Mouse (Mus musculus): Measurements from ENCODE around the gene 4930558K02Rik. TPM values are rescaled to one million over a fixed set of nuclear protein-coding genes. Genes with fewer than 3 reads are reported as not detected.

4930558K02Rik gene
- total and polyA plus RNA-seq, 2 experiments from 2014 or later = 0.19 TPM; not detected in 1

- Histone ChIP-seq H3K4me1 (ENCODE audit: insufficient read depth, low read length) (0 out of 2 replicates have a peak, but pooled peaks cover 2% of the 10 kb centered on the region), H3K4me2 (ENCODE audit: low read depth, low read length) (no peak overlapping the region), H3K9ac (replicated peaks; ENCODE audit: low read length) (no peak overlapping the region), H3K9me3 (ENCODE audit: low read length) (no peaks in the 10 kb centered on the region), H3K27me3 (ENCODE audit: insufficient read depth, low read length) (no peaks in the 10 kb centered on the region), H3K36me3 (ENCODE audit: insufficient read depth, low read length) (no peaks in the 10 kb centered on the region), H3K27ac (no peak overlapping the region), H3K4me3 (ENCODE audit: low read length) (no peak overlapping the region)
- WGBS = 98% methylated on average over 9 of the region's 9 CpGs
- TF ChIP-seq CTCF (IDR thresholded peaks at IDR 0.05; ENCODE audit: low read depth) = no peak
- ATAC-seq (no peak), DNase-seq (ENCODE audit: low spot score) (no peak)
Observed at GRCm38 (mm10) chr1:161970874-161971273, 8.6 kb downstream of the 4930558K02Rik start.

GRCm38 (mm10) chr1:161968589-161969407 lies 10.6 kb downstream of the 4930558K02Rik start, which contains the start of gene Pigc:
Gene Pigc, plus strand, starts transcription at chr1:161969186.
- 3% methylated on average over 38 of the region's 38 CpGs for WGBS
- Histone ChIP-seq H3K9ac (replicated peaks; ENCODE audit: low read length) (peak within 1 kb of the TSS; percentile 61), H3K27me3 (ENCODE audit: insufficient read depth, low read length) (no peaks in the 10 kb centered on the region), H3K4me3 (ENCODE audit: low read length) (peak within 1 kb of the TSS; percentile 56), H3K4me2 (ENCODE audit: low read depth, low read length) (peak within 1 kb of the TSS; percentile 83), H3K36me3 (ENCODE audit: insufficient read depth, low read length) (no peaks in the 10 kb centered on the region), H3K27ac (peak within 1 kb of the TSS; percentile 67), H3K4me1 (ENCODE audit: insufficient read depth, low read length) (0 out of 2 replicates have a peak, but pooled peaks cover 2% of the 10 kb centered on the region), H3K9me3 (ENCODE audit: low read length) (no peaks in the 10 kb centered on the region)
- DNase-seq (ENCODE audit: low spot score) (peak; percentile 98), ATAC-seq (peak; percentile 100)
- peak; percentile 88 for TF ChIP-seq CTCF (IDR thresholded peaks at IDR 0.05; ENCODE audit: low read depth)

GRCm38 (mm10) chr1:161967936-161968335 lies 11.5 kb downstream of the 4930558K02Rik start:
- Histone ChIP-seq H3K4me1 (ENCODE audit: insufficient read depth, low read length) (0 out of 2 replicates have a peak, but pooled peaks cover 2% of the 10 kb centered on the region), H3K36me3 (ENCODE audit: insufficient read depth, low read length) (no peaks in the 10 kb centered on the region), H3K4me2 (ENCODE audit: low read depth, low read length) (no peak overlapping the region), H3K27ac (no peak overlapping the region), H3K9me3 (ENCODE audit: low read length) (no peaks in the 10 kb centered on the region), H3K9ac (replicated peaks; ENCODE audit: low read length) (no peak overlapping the region), H3K4me3 (ENCODE audit: low read length) (no peak overlapping the region), H3K27me3 (ENCODE audit: insufficient read depth, low read length) (no peaks in the 10 kb centered on the region)
- 93% methylated on average over 2 of the region's 2 CpGs for WGBS
- no peak for ATAC-seq
- DNase-seq (ENCODE audit: low spot score) = no peak
- TF ChIP-seq CTCF (IDR thresholded peaks at IDR 0.05; ENCODE audit: low read depth) = no peak

DNA sequence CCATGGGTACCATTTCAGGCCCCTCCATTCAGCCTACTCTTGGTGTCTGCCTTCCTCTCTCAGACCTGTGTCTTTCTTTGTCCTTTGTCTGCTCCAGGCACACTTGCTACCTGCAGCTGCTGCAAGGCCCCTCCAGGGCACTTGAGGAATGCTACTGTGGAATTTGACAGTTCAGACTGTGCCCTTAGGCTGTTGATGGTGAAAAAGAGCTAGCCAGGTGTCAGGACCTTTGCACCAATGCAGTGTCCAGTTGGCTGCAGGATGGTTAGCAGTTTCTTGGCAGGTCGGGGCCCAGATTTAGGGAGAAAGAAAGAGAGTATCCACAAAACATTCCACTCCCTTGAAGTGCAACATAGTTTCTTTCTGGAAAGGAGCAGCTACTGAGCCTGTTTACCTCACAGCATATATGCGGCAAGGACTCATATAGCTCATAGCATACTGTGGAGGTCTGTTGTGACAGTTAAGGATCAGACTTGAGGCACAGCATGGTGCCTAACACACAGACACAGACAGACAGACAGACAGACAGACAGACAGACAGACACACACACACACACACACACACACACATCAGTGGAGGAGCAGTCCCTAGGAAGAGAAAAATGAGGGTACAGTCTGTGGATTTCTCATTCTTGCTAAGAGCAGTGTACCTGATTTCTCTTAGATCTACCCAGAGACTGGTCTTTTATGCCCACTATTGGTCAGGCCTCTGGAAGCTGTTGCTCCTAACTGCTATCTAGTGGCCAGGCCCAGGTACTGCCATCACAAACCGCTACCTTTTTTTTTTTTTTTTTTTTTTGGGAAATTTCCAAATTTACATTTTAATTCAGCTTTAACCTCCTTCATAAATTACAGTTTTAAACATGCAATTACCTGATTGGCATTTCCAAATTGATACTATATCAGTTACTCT lies 16.7 kb downstream of the 4930558K02Rik start:
- no peak overlapping the region for H3K27ac ChIP-seq
- TF ChIP-seq CTCF (IDR thresholded peaks at IDR 0.05; ENCODE audit: low read depth) = peak; percentile 79
- no peaks in the 10 kb centered on the region for H3K36me3 ChIP-seq (ENCODE audit: insufficient read depth, low read length)
- DNase-seq (ENCODE audit: low spot score) (peak; percentile 71), ATAC-seq (peak; percentile 71; the same call in 1 of the 2 replicates)
- no peaks in the 10 kb centered on the region for H3K27me3 ChIP-seq (ENCODE audit: insufficient read depth, low read length)
- 53% methylated on average over 3 of the region's 3 CpGs for WGBS
- no peak overlapping the region for H3K4me2 ChIP-seq (ENCODE audit: low read depth, low read length)
- H3K9me3 ChIP-seq (ENCODE audit: low read length) = no peaks in the 10 kb centered on the region
- H3K9ac ChIP-seq (replicated peaks; ENCODE audit: low read length) = no peak overlapping the region
- H3K4me3 ChIP-seq (ENCODE audit: low read length) = no peak overlapping the region
- no peaks in the 10 kb centered on the region for H3K4me1 ChIP-seq (ENCODE audit: insufficient read depth, low read length)

DNA sequence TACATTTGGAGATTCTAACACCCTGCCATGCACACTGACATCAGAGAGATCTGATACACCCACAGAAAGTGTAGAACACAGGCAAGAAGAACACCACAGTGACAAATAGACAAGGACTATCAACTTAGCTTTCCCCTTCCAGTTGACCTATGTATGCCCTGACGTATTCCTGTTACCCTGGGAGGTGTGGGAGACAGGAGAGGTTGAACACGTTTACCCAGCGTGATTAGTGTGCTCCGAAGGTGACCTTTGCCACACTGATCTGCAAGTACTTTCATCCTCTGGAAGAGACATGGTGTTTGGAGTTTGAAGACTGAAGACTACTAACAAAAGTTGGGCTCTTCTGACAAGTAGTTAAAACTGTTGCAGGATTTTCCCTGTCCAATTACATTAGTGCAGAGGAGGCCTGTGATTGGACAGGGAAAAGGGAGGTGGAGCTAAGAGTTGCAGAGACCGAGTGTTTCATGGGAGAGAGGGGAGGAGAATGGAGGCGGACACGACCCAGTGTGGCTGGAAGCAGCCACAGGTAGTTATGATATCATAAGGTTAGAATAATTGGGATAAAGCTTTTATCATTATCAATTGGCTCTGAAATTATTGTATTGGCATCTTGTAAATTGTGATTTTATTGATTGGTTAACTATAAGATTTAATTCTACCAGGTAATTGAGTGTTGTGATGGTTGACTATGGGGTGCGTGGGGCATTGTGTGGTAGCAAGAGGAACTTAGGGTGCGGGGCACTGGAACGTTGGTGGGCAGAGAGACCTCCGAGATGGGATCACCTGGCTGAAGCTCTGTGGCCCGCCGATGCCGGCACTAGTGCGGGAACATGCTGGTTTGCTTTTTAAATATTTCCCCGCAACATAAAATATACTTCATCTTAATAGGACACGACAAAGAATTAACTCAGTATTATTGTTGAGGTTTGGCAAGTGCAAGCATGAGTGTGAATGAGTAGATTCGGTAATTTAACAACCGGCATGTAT lies 21.2 kb downstream of the 4930558K02Rik start:
- DNase-seq (ENCODE audit: low spot score) = no peak
- no peak for TF ChIP-seq CTCF (IDR thresholded peaks at IDR 0.05; ENCODE audit: low read depth)
- Histone ChIP-seq H3K4me1 (ENCODE audit: insufficient read depth, low read length) (no peaks in the 10 kb centered on the region), H3K27ac (no peak overlapping the region), H3K9me3 (ENCODE audit: low read length) (no peaks in the 10 kb centered on the region), H3K36me3 (ENCODE audit: insufficient read depth, low read length) (no peaks in the 10 kb centered on the region), H3K4me2 (ENCODE audit: low read depth, low read length) (no peak overlapping the region), H3K9ac (replicated peaks; ENCODE audit: low read length) (no peak overlapping the region), H3K4me3 (ENCODE audit: low read length) (no peak overlapping the region), H3K27me3 (ENCODE audit: insufficient read depth, low read length) (no peaks in the 10 kb centered on the region)
- ATAC-seq = no peak
- WGBS = 86% methylated on average over 19 of the region's 19 CpGs

DNA sequence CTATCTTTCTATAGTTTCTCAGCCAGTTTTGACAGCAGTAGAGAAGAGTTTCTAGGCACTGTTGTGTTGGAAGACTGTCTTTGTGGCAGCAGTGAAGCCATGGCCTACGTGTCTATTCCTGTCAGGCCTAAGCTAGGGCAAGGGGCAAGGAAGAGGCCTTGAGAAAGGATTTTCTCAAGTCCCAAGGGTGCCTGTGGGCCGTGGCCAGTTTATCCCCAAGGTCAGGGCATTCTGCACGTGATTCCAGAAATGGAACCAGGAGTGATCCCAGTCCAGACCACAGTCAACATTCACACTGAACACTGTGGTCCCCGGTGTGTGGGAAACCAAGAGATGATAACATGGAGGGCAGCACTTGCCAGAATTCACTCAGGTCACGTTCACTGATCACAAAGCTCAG lies 23.6 kb downstream of the 4930558K02Rik start:
- Histone ChIP-seq H3K4me3 (ENCODE audit: low read length) (no peak overlapping the region), H3K9me3 (ENCODE audit: low read length) (no peaks in the 10 kb centered on the region), H3K27me3 (ENCODE audit: insufficient read depth, low read length) (no peaks in the 10 kb centered on the region), H3K9ac (replicated peaks; ENCODE audit: low read length) (no peak overlapping the region), H3K4me1 (ENCODE audit: insufficient read depth, low read length) (no peaks in the 10 kb centered on the region), H3K27ac (no peak overlapping the region), H3K36me3 (ENCODE audit: insufficient read depth, low read length) (no peaks in the 10 kb centered on the region), H3K4me2 (ENCODE audit: low read depth, low read length) (no peak overlapping the region)
- DNase-seq (ENCODE audit: low spot score) = no peak
- no peak for ATAC-seq
- WGBS = 75% methylated on average over 5 of the region's 5 CpGs
- no peak for TF ChIP-seq CTCF (IDR thresholded peaks at IDR 0.05; ENCODE audit: low read depth)
